ENCODE assay signal across 9 mouse cellular contexts in the genomic region with DNA sequence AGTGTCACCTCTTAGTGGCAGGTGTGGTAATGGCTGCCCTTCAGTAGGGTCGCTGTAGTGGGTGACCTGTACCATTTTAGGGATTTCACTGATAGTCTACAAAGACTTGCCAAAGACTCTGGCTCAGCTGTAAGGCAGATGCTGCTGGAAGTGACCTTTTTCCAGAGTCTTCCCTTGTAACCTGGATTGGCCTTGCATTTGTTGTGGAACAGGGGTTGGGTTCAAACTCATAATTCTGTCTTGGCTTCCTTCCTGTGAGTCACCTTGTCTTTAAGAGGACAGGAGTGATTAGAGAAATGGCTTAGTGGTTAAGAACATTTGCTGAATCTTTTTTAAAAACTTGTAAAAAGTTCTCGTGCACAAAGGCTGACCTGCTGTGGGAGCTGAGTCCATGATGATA. TPM values are rescaled to one million over a fixed set of nuclear protein-coding genes. Genes with fewer than 3 reads are reported as not detected.
DNase-seq lines count a peak whose midpoint lies in the region; ATAC-seq lines count a peak whose summit lies in the region.
"Had no signal": no experiment of that assay in that cellular context is flagged by ENCODE, and none has a peak within 500 bp of the region (broad histone marks: within the 10 kb centered on the region; RNA-seq: fewer than 3 reads in every experiment).

No protein-coding gene starts in this region.

- no peaks in the 10 kb centered on the region for H3K27me3 ChIP-seq in kidney, embryonic 16.5 days (ENCODE audit: insufficient read depth, low read length)
- peaks cover 6% of the 10 kb centered on the region; the same call in 1 of the 2 replicates for H3K27me3 ChIP-seq in embryonic facial prominence, embryonic 10.5 days (replicated peaks; ENCODE audit: low read depth, poor library complexity, severe bottlenecking)
- no peaks in the 10 kb centered on the region for H3K27me3 ChIP-seq in hindbrain, embryonic 15.5 days
- H3K27me3 ChIP-seq in midbrain, embryonic 14.5 days (ENCODE audit: control insufficient read depth, insufficient read depth, low read length): no peaks in the 10 kb centered on the region

- peak overlapping the region; percentile 95 for H3K4me3 ChIP-seq in kidney, embryonic 16.5 days (ENCODE audit: low read length)
- peak overlapping the region; percentile 90 for H3K4me3 ChIP-seq in embryonic facial prominence, embryonic 10.5 days
- no peak overlapping the region for H3K4me3 ChIP-seq in hindbrain, embryonic 15.5 days
- no peak overlapping the region; the same call in 1 of the 2 replicates for H3K4me3 ChIP-seq in midbrain, embryonic 14.5 days (replicated peaks; ENCODE audit: low read depth, low read length)

- H3K27ac ChIP-seq in kidney, embryonic 16.5 days (ENCODE audit: low read length): peak overlapping the region; percentile 61
- no peak overlapping the region for H3K27ac ChIP-seq in embryonic facial prominence, embryonic 10.5 days (replicated peaks)
- H3K27ac ChIP-seq in hindbrain, embryonic 15.5 days (replicated peaks): no peak overlapping the region
- no peak overlapping the region for H3K27ac ChIP-seq in midbrain, embryonic 14.5 days (replicated peaks; ENCODE audit: low read depth, low read length)

- H3K4me2 ChIP-seq in kidney, embryonic 16.5 days (replicated peaks; ENCODE audit: low read depth, low read length): peak overlapping the region; percentile 85
- peak overlapping the region; percentile 81; the same call in 1 of the 2 replicates for H3K4me2 ChIP-seq in hindbrain, embryonic 15.5 days
- peak overlapping the region; percentile 94; the same call in 1 of the 2 replicates for H3K4me2 ChIP-seq in midbrain, embryonic 14.5 days (ENCODE audit: low read length)

- DNase-seq in kidney, postnatal 25 days: no peak
- DNase-seq in embryonic facial prominence, embryonic 10.5 days (ENCODE audit: low spot score): no peak
- DNase-seq in midbrain, embryonic 14.5 days: no peak
- DNase-seq in left cerebral cortex, adult 18-20 months (ENCODE audit: low spot score in 2 of 2): no peak
- DNase-seq in adipocyte (ENCODE audit: low spot score): no peak
- no peak for DNase-seq in spleen, adult 18-20 months
- DNase-seq: thymus, postnatal 4 days had no signal

- H3K4me1 ChIP-seq in kidney, embryonic 16.5 days (ENCODE audit: insufficient read depth, low read length): peaks cover 31% of the 10 kb centered on the region
- peaks cover 47% of the 10 kb centered on the region for H3K4me1 ChIP-seq in embryonic facial prominence, embryonic 10.5 days
- peaks cover 40% of the 10 kb centered on the region for H3K4me1 ChIP-seq in hindbrain, embryonic 15.5 days (replicated peaks)
- H3K4me1 ChIP-seq in midbrain, embryonic 14.5 days (ENCODE audit: control insufficient read depth, insufficient read depth, low read length): peaks cover 17% of the 10 kb centered on the region

- ATAC-seq in kidney, embryonic 16.5 days (ENCODE audit: low FRiP score, low TSS enrichment): no peak
- no peak for ATAC-seq in hindbrain, embryonic 15.5 days (ENCODE audit: low FRiP score, low read depth)
- no peak for ATAC-seq in midbrain, embryonic 14.5 days (ENCODE audit: low FRiP score, low TSS enrichment)

- no peaks in the 10 kb centered on the region for H3K9me3 ChIP-seq in kidney, embryonic 16.5 days (ENCODE audit: low read length)
- no peaks in the 10 kb centered on the region for H3K9me3 ChIP-seq in embryonic facial prominence, embryonic 10.5 days
- no peaks in the 10 kb centered on the region for H3K9me3 ChIP-seq in hindbrain, embryonic 15.5 days
- H3K9me3 ChIP-seq in midbrain, embryonic 14.5 days (ENCODE audit: control insufficient read depth, low read length): no peaks in the 10 kb centered on the region

- H3K9ac ChIP-seq in kidney, embryonic 16.5 days (replicated peaks; ENCODE audit: low read length): peak overlapping the region; percentile 96; the same call in 1 of the 2 replicates
- no peak overlapping the region for H3K9ac ChIP-seq in hindbrain, embryonic 15.5 days
- H3K9ac ChIP-seq in midbrain, embryonic 14.5 days (replicated peaks; ENCODE audit: low read length): no peak overlapping the region

- peaks cover 48% of the 10 kb centered on the region for H3K36me3 ChIP-seq in kidney, embryonic 16.5 days (ENCODE audit: insufficient read depth, low read length)
- H3K36me3 ChIP-seq in embryonic facial prominence, embryonic 10.5 days (replicated peaks): peaks cover 60% of the 10 kb centered on the region
- peaks cover 42% of the 10 kb centered on the region for H3K36me3 ChIP-seq in hindbrain, embryonic 15.5 days
- H3K36me3 ChIP-seq in midbrain, embryonic 14.5 days (ENCODE audit: control insufficient read depth, insufficient read depth, low read length): peaks cover 51% of the 10 kb centered on the region

- 73% methylated on average over 2 of the region's 2 CpGs for WGBS in kidney, embryonic 16.5 days
- WGBS in embryonic facial prominence, embryonic 10.5 days: 87% methylated on average over 2 of the region's 2 CpGs
- 86% methylated on average over 2 of the region's 2 CpGs for whole genome bisulfite sequencing in hindbrain, embryonic 15.5 days
- 88% methylated on average over 2 of the region's 2 CpGs for WGBS in midbrain, embryonic 14.5 days

RNA-seq across cellular contexts. Expression of a gene that starts 19.3 kb away (rescaled TPM):
- 17.0 and 17.5 TPM in 2 replicates for polyA plus RNA-seq in kidney, embryonic 16.5 days (2015; fragmentation: Nextera tagmentation; extraction: Ambion mirVana)
- polyA plus RNA-seq in embryonic facial prominence, embryonic 10.5 days (2016; fragmentation: Nextera tagmentation; extraction: Ambion mirVana): 5.0 and 5.7 TPM in 2 replicates
- 25.7 and 29.1 TPM in 2 replicates for polyA plus RNA-seq in hindbrain, embryonic 15.5 days (2015; fragmentation: Nextera tagmentation; extraction: Ambion mirVana)
- polyA plus RNA-seq in midbrain, embryonic 14.5 days (2014; fragmentation: Nextera tagmentation; extraction: Ambion mirVana): 19.1 and 24.0 TPM in 2 replicates
- total RNA-seq in left cerebral cortex, adult 18-20 months (2021): 10 to 100 TPM; 48.6 to 55.9 TPM

RNA-seq across cellular contexts. Expression of a gene that starts 20.1 kb away (rescaled TPM):
- 1.3 and 1.5 TPM in 2 replicates for polyA plus RNA-seq in kidney, embryonic 16.5 days (2015; fragmentation: Nextera tagmentation; extraction: Ambion mirVana)
- polyA plus RNA-seq in embryonic facial prominence, embryonic 10.5 days (2016; fragmentation: Nextera tagmentation; extraction: Ambion mirVana): 0.76 and 1.2 TPM in 2 replicates
- 2.8 and 3.8 TPM in 2 replicates for polyA plus RNA-seq in hindbrain, embryonic 15.5 days (2015; fragmentation: Nextera tagmentation; extraction: Ambion mirVana)
- 1.6 and 3.3 TPM in 2 replicates for polyA plus RNA-seq in midbrain, embryonic 14.5 days (2014; fragmentation: Nextera tagmentation; extraction: Ambion mirVana)
- total RNA-seq in left cerebral cortex, adult 18-20 months (2021): 1 to 10 TPM; 3.7 to 7.9 TPM

RNA-seq across cellular contexts. Expression of a gene that starts 46.6 kb away (rescaled TPM):
- 11.4 and 12.8 TPM in 2 replicates for polyA plus RNA-seq in kidney, embryonic 16.5 days (2015; fragmentation: Nextera tagmentation; extraction: Ambion mirVana)
- 5.5 and 6.1 TPM in 2 replicates for polyA plus RNA-seq in embryonic facial prominence, embryonic 10.5 days (2016; fragmentation: Nextera tagmentation; extraction: Ambion mirVana)
- 1.1 and 1.6 TPM in 2 replicates for polyA plus RNA-seq in hindbrain, embryonic 15.5 days (2015; fragmentation: Nextera tagmentation; extraction: Ambion mirVana)
- 0.61 and 0.63 TPM in 2 replicates for polyA plus RNA-seq in midbrain, embryonic 14.5 days (2014; fragmentation: Nextera tagmentation; extraction: Ambion mirVana)
- 1 to 10 TPM; 1.6 to 1.9 TPM for total RNA-seq in left cerebral cortex, adult 18-20 months (2021)

Comparison
In these comparisons a context has a peak if more than half of its experiments do, and no peak if none do; other contexts are left out.
1. H3K4me3 ChIP-seq: peak in kidney, embryonic 16.5 days (single experiment) and embryonic facial prominence, embryonic 10.5 days (single experiment); none in hindbrain, embryonic 15.5 days (single experiment) and midbrain, embryonic 14.5 days (single experiment).
2. Peak in every context shown above with its lines, with median percentiles within 50 percentile points of each other: H3K4me2 ChIP-seq.